Mouse (Mus musculus) ES-E14 (cell line): ENCODE data around the gene Fadd.

ENCODE experiments used
- CHD2 ChIP-seq: IDR thresholded peaks from 2 replicates; pipeline ENCODE4 v1.6.1; 2014; ENCODE audit warnings: mild to moderate bottlenecking, low read depth, low read length, inconsistent platforms
- HCFC1 ChIP-seq: IDR thresholded peaks from 2 replicates; pipeline ENCODE4 v1.6.1; 2012; ENCODE audit warnings: low read length, inconsistent platforms, borderline replicate concordance; ENCODE audit not compliant: insufficient read depth

GRCm38 (mm10) chr7:144630622-144631021 is 48.4 kb upstream of the Fadd start:
- TF ChIP-seq HCFC1 (no peak), CHD2 (no peak)
